Mouse (Mus musculus): ENCODE data around the gene Slc25a5. TPM values are rescaled to one million over a fixed set of nuclear protein-coding genes. Genes with fewer than 3 reads are reported as not detected.

Gene Slc25a5
- total and polyA plus RNA-seq, 3 experiments = 591 to 1,177 (median 881) TPM

DNA sequence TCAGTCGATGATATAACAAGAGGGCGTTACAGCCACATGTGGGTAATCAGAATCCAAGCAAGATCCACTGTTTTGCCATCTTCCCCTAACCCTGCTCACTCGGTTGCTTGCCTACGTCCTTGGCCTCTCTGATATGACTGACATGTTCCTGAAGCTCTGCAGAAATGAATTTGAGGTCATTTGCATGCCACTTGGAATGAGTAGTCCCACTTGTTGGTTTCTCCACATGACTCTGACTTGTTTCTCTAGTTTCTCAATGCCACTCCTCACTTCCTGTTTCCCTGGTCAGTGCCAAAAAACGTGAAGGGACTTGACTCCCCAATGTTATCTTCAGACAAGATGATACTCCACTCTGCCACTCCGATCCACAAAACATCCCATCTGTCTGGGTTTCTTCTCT lies 36.9 kb upstream of the Slc25a5 start (continued):
- TF ChIP-seq GABPA (IDR thresholded peaks at IDR 0.05; ENCODE audit: insufficient replicate concordance, low read depth, low read length) = no peak
- TF ChIP-seq CHD1 (IDR thresholded peaks at IDR 0.05; ENCODE audit: low read depth, low read length) = no peak
- peak; percentile 84 for TF ChIP-seq EP300 (IDR thresholded peaks at IDR 0.05; ENCODE audit: low read length)

DNA sequence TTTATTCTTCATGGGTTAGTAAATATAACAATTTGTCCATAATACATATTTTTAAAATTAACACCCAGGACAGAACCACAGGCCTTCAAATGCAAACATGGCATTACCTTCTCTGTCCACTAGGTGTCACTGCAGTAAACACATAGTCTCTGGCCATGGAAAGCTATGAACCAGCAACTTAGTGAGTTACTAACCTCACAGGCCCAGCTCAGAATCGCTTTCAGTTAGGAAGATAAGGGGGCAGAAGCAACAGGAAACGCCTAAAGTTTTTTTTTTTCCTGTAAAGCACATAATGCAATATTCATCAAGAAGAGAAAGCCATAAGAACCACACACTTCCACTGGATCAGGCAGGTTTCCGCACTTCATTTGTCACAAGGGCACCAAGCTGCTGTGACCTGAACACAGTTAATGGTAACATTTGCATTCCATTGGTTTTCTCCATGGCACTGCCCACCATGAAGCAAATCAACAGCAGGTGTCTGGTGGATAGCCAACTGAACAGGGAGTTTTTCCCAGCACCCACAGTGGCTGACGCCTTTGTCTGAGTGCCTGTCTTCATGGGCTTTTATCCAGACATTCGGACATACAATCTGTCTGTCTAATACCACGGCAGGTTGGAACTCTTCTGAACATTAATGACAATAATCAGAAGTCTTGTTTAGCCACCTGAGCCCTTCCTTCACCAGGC lies 34.4 kb upstream of the Slc25a5 start:
- Histone ChIP-seq H3K9ac (ENCODE audit: insufficient read depth, low read depth) (no peak overlapping the region), H3K4me1 (ENCODE audit: control insufficient read depth in 1 of 2, insufficient read depth in 2 of 2) (peaks cover 4 to 33% of the 10 kb centered on the region in 2 experiments; a peak in 2 of 4 replicates), H3K4me3 (replicated peaks in 1 of 3; ENCODE audit: low read depth in 2 of 3, low read length in 2 of 3, poor library complexity in 1 of 3) (no peak overlapping the region)
- TF ChIP-seq EP300 (IDR thresholded peaks at IDR 0.05; ENCODE audit: low read length) (no peak), MAX (IDR thresholded peaks at IDR 0.05; ENCODE audit: low read length) (no peak), HCFC1 (IDR thresholded peaks at IDR 0.05; ENCODE audit: low read depth, low read length) (no peak), USF2 (conservative IDR thresholded peaks at IDR 0.05; ENCODE audit: low read depth, low read length) (no peak), PAX5 (IDR thresholded peaks at IDR 0.05; ENCODE audit: low read length) (no peak), CHD2 (IDR thresholded peaks at IDR 0.05; ENCODE audit: low read length) (no peak), POLR2A (IDR thresholded peaks at IDR 0.05; ENCODE audit: low read depth, low read length) (no peak), CHD1 (IDR thresholded peaks at IDR 0.05; ENCODE audit: low read depth, low read length) (no peak), SMC3 (IDR thresholded peaks at IDR 0.05; ENCODE audit: low read depth, low read length) (peak; percentile 61), TBP (conservative IDR thresholded peaks at IDR 0.05; ENCODE audit: low read depth, low read length) (no peak), USF1 (IDR thresholded peaks at IDR 0.05; ENCODE audit: low read depth, low read length) (no peak), MYC (IDR thresholded peaks at IDR 0.05; ENCODE audit: low read depth, low read length) (0 out of 2 replicates have a peak, but pooled peaks have one; percentile 39), BHLHE40 (IDR thresholded peaks at IDR 0.05; ENCODE audit: low read depth, low read length) (no peak), MXI1 (IDR thresholded peaks at IDR 0.05; ENCODE audit: low read depth, low read length) (no peak), UBTF (IDR thresholded peaks at IDR 0.05; ENCODE audit: low read depth, low read length) (no peak), TCF12 (IDR thresholded peaks at IDR 0.05; ENCODE audit: low read depth, low read length) (no peak), ZNF384 (IDR thresholded peaks at IDR 0.05; ENCODE audit: low read depth, low read length) (peak; percentile 26; the same call in 1 of the 2 replicates), RAD21 (IDR thresholded peaks at IDR 0.05; ENCODE audit: low read depth, low read length) (peak; percentile 74), KAT2A (IDR thresholded peaks at IDR 0.05; ENCODE audit: insufficient replicate concordance, low read length) (no peak), JUND (conservative IDR thresholded peaks at IDR 0.05; ENCODE audit: low read depth, low read length) (no peak), CTCF (conservative IDR thresholded peaks at IDR 0.05 in 1 of 2, IDR thresholded peaks at IDR 0.05 in 1 of 2; ENCODE audit: low read depth in 2 of 2, low read length in 2 of 2) (peak; percentile 60 to 77), GABPA (IDR thresholded peaks at IDR 0.05; ENCODE audit: insufficient replicate concordance, low read depth, low read length) (no peak), ZC3H11A (IDR thresholded peaks at IDR 0.05; ENCODE audit: low read depth, low read length) (no peak), ELF1 (IDR thresholded peaks at IDR 0.05; ENCODE audit: low read depth, low read length) (no peak), MAZ (IDR thresholded peaks at IDR 0.05; ENCODE audit: low read depth, low read length) (no peak), NELFE (IDR thresholded peaks at IDR 0.05; ENCODE audit: low read depth, low read length) (no peak), MAFK (IDR thresholded peaks at IDR 0.05; ENCODE audit: insufficient replicate concordance, low read length) (peak; percentile 46; the same call in 1 of the 2 replicates), ETS1 (conservative IDR thresholded peaks at IDR 0.05; ENCODE audit: low read depth, low read length) (no peak), ZKSCAN1 (IDR thresholded peaks at IDR 0.05; ENCODE audit: borderline replicate concordance, low read depth, low read length) (no peak), ZMIZ1 (IDR thresholded peaks at IDR 0.05; ENCODE audit: low read depth, low read length) (no peak), E2F4 (IDR thresholded peaks at IDR 0.05; ENCODE audit: insufficient replicate concordance, low read depth, low read length) (no peak), IRF4 (IDR thresholded peaks at IDR 0.05; ENCODE audit: low read depth, low read length) (no peak), JUN (IDR thresholded peaks at IDR 0.05; ENCODE audit: insufficient read depth, low read depth, low read length) (no peak), NRF1 (IDR thresholded peaks at IDR 0.05; ENCODE audit: low read depth, low read length) (no peak), SIN3A (IDR thresholded peaks at IDR 0.05; ENCODE audit: low read length) (no peak), RCOR1 (conservative IDR thresholded peaks at IDR 0.05; ENCODE audit: low read depth, low read length) (no peak), POLR2AphosphoS2 (IDR thresholded peaks at IDR 0.05; ENCODE audit: low read depth, low read length) (no peak)

More for the DNA sequence above, 34.4 kb upstream of the Slc25a5 start:
- Histone ChIP-seq H3K79me2 (replicated peaks; ENCODE audit: control insufficient read depth, extremely low read depth, insufficient read depth, poor library complexity, severe bottlenecking) (no peaks in the 10 kb centered on the region), H3K27ac (ENCODE audit: insufficient read depth, low read depth) (no peak overlapping the region), H3K27me3 (replicated peaks) (no peaks in the 10 kb centered on the region), H3K4me2 (ENCODE audit: insufficient read depth, low read depth, poor library complexity, severe bottlenecking) (no peak overlapping the region), H3K9me3 (replicated peaks; ENCODE audit: low read length) (no peaks in the 10 kb centered on the region), H3K36me3 (replicated peaks in 1 of 2; ENCODE audit: control insufficient read depth in 1 of 2, insufficient read depth in 1 of 2, low read length in 1 of 2) (no peaks in the 10 kb centered on the region)
- dilution Hi-C loops (cut with MboI; ENCODE audit: extremely low pct_ligation_motif_present, extremely low pct_unique_long_range_greater_than_20kb, low sequenced_read_pairs) = no loop called here
- in situ Hi-C loops (cut with MboI; ENCODE audit: low pct_ligation_motif_present, low pct_unique_long_range_greater_than_20kb, low sequenced_read_pairs) = loop anchor here (5.0 to 25.0 kb wide), 2 partner anchors 36 to 151 kb away; partner anchors contain the start of genes Nkrf and Slc25a5
- peak; percentile 73 for DNase-seq (ENCODE audit: extremely low read depth)

Data from CH12.LX (cell line).